Mouse (Mus musculus) mesoderm, embryonic 11.5 days (tissue): ENCODE results near the gene Tmem63c.

Experiments
- DNase-seq: peaks from one replicate; pipeline ENCODE4 v3.0.0-alpha.2; 2012; ENCODE audit warnings: low read depth, low spot score

Tmem63c gene

GRCm38 (mm10) chr12:87047536-87047935, 26.4 kb downstream of the Tmem63c start:
- DNase-seq = no peak

- DNase-seq = peak; percentile 73
Observed at GRCm38 (mm10) chr12:87052661-87053321, 31.7 kb downstream of the Tmem63c start.

- DNase-seq = no peak
Observed at GRCm38 (mm10) chr12:87054873-87055272, 33.7 kb downstream of the Tmem63c start.

DNA sequence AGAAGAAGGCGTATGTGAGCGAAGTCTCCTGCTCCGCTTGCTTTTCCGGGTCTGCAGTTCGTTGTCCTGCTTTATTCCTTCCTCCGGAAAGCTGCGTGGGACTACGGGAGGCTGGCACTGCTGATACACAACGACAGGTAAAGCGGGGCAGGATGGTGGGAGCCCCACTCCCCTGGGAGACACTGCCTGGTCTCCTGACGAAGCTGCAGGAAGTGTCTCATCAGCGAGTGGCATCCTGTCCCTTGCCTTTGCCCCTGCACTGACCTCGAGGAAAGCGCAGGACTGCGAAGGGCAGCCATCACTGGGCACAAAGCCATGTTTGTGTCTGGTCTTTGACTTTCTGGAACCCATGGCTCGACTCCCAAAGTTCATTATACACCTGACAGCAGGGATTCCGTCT, 35.9 kb downstream of the Tmem63c start:
- no peak for DNase-seq

GRCm38 (mm10) chr12:87065446-87065845, 44.3 kb downstream of the Tmem63c start:
- no peak for DNase-seq

- no peak for DNase-seq
Observed at GRCm38 (mm10) chr12:87066429-87066828, 45.3 kb downstream of the Tmem63c start.

GRCm38 (mm10) chr12:87070520-87070919, 49.4 kb downstream of the Tmem63c start:
- no peak for DNase-seq

- DNase-seq = no peak
Observed at GRCm38 (mm10) chr12:87076610-87077009, 55.5 kb downstream of the Tmem63c start.

- no peak for DNase-seq
Observed at GRCm38 (mm10) chr12:87082797-87083196, 61.7 kb downstream of the Tmem63c start.

- DNase-seq = no peak
Observed at GRCm38 (mm10) chr12:87087236-87087635, 66.1 kb downstream of the Tmem63c start.

GRCm38 (mm10) chr12:87088331-87088730, 67.2 kb downstream of the Tmem63c start:
- no peak for DNase-seq

- DNase-seq = no peak
Observed at GRCm38 (mm10) chr12:87089255-87089654, 68.1 kb downstream of the Tmem63c start.

- no peak for DNase-seq
Observed at GRCm38 (mm10) chr12:87089701-87090100, 68.6 kb downstream of the Tmem63c start.

- no peak for DNase-seq
Observed at GRCm38 (mm10) chr12:87091916-87092315, 70.8 kb downstream of the Tmem63c start.

DNA sequence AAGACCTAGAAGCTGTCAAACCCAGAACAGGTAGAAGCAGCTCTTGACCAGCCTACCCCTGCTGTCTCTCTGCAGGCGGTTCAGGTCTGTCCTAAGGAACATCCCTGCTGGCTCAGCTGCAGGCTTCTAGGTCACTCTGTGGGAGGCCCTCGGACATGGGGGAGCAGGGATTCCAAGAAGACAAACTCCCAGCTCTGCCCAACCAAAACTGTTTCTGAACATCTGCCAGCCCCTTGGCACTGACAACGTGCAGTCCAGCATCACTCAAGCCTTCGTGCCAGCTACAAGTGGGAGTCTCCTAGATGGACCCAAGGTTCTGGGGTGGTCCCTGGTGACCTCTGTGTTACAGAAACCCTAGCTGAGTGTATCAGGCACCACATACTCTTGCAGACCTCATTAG, 72.1 kb downstream of the Tmem63c start:
- DNase-seq = no peak

GRCm38 (mm10) chr12:87093671-87094070, 72.5 kb downstream of the Tmem63c start:
- no peak for DNase-seq

DNA sequence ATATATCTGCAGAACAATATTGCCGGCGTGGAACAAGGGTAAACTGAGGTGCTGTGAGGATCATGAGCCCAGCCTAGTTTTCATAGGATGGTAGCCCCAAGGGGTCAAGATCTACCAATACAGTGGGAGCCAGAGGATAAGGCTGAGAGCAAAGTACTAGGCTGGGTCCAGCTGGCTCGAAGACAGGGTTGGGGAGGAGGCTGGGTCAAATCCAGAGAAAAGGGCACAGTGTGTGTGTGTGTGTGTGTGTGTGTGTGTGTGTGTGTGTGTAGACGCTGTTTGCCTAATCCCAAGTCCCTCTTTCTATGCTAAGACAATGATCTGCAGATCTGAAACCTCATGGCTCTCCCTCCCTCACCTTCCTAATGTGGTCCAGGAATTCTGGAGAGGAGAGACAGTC, 79.2 kb downstream of the Tmem63c start:
- DNase-seq = no peak

DNA sequence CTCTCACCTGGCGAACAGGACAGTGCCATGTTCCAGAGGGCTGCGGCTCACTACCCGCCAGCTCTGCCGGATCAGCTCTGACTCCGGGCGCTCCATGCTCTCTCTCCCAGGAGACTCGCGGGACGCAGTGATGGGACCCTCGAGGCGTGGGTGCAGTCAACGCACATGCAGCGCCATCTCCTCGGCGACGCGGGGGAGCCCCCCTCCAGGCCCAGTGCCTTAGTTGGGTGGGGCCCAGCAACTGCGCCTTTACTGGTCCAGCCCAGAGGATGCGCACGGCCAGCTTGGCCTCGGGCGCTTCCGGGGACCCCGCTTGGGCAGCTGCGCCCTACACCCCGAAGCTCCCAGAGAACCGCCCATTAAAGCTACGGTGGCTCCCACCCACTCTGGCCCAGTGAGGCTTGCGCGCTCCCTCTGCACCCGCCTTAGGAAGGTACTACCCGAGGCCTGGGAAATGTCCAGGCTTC, 81.1 kb downstream of the Tmem63c start, which contains the start of gene Ngb:
Gene Ngb (minus strand): TSS at position 375 of the 467 bp plus-strand sequence.
- no peak for DNase-seq

- no peak for DNase-seq
Observed at GRCm38 (mm10) chr12:87103471-87103870, 82.3 kb downstream of the Tmem63c start.

GRCm38 (mm10) chr12:87104796-87105195, 83.7 kb downstream of the Tmem63c start:
- no peak for DNase-seq

- DNase-seq = no peak
Observed at GRCm38 (mm10) chr12:87107357-87107977, 86.3 kb downstream of the Tmem63c start.

- no peak for DNase-seq
Observed at GRCm38 (mm10) chr12:87121918-87122589, 100.9 kb downstream of the Tmem63c start.

DNA sequence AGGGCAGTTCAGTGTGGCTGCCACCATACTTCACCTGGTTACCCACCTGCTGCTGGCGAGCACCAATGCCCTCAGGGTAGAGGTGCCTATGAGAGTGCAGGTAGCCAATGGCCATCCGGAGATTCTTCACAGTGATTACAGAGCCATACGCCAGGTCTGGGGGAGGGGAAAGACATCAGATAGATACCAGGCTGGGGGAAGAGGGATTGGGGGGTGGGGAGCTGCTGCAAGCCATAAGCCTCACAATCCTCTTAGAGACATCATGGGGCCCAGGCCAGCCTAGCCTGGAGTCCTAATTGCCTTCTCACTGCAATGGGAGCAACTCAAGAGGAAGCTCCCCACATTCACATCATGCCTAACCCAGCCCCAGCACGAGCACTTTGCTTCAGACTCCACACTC, 106.1 kb downstream of the Tmem63c start:
- no peak for DNase-seq
